Mouse (Mus musculus) heart, postnatal 0 days (tissue): ENCODE measurements around the gene Tgfbr3l. TPM values are rescaled to one million over a fixed set of nuclear protein-coding genes. Genes with fewer than 3 reads are reported as not detected.

ENCODE experiments used
- ATAC-seq: fragments of 200-750 bp; cut with Nextera tagmentation; 2 replicates; pipeline ENCODE4 v1.8.0; 2017; ENCODE audit warnings: low read depth, moderate number of reproducible peaks, moderate library complexity; ENCODE audit not compliant: insufficient read depth
- DNase-seq: peaks from one replicate; pipeline ENCODE4 v3.0.0-alpha.2; 2016; ENCODE audit warnings: low spot score
- H3K27ac ChIP-seq: fragments of 300-500 bp; sonication (generic); 2 replicates; pipeline ENCODE4 v1.5.1; 2014; ENCODE audit warnings: low read depth, mild to moderate bottlenecking
- H3K27me3 ChIP-seq: fragments of 300-500 bp; sonication (generic); 2 replicates; pipeline ENCODE4 v1.6.1; 2014; ENCODE audit warnings: low read length, mixed read lengths; ENCODE audit not compliant: control insufficient read depth, insufficient read depth
- H3K36me3 ChIP-seq: fragments of 300-500 bp; sonication (generic); replicated peaks from 2 replicates; pipeline ENCODE4 v1.6.1; 2014; ENCODE audit warnings: low read length, mixed read lengths; ENCODE audit not compliant: control insufficient read depth, insufficient read depth
- H3K4me1 ChIP-seq: fragments of 300-500 bp; sonication (generic); 2 replicates; pipeline ENCODE4 v1.6.1; 2014; ENCODE audit warnings: antibody characterized with exemption; ENCODE audit not compliant: control insufficient read depth, insufficient read depth
- H3K4me2 ChIP-seq: fragments of 300-500 bp; sonication (generic); 2 replicates; pipeline ENCODE4 v1.6.1; 2014; ENCODE audit warnings: low read depth, mild to moderate bottlenecking, low read length, moderate library complexity
- H3K4me3 ChIP-seq: fragments of 300-500 bp; sonication (generic); 2 replicates; pipeline ENCODE4 v1.5.1; 2014; ENCODE audit warnings: low read depth, low read length
- H3K9ac ChIP-seq: fragments of 300-500 bp; sonication (generic); replicated peaks from 2 replicates; pipeline ENCODE4 v1.6.1; 2014; ENCODE audit warnings: low read depth, low read length, mixed read lengths
- H3K9me3 ChIP-seq: fragments of 300-500 bp; sonication (generic); replicated peaks from 2 replicates; pipeline ENCODE4 v1.6.1; 2016; ENCODE audit warnings: low read length; ENCODE audit not compliant: control insufficient read depth
- CTCF ChIP-seq: IDR thresholded peaks from 2 replicates; pipeline ENCODE4 v1.5.1; 2016; ENCODE audit warnings: antibody characterized with exemption, control low read depth, low read depth
- EP300 ChIP-seq: IDR thresholded peaks from 2 replicates; pipeline ENCODE4 v1.6.1; 2016; ENCODE audit warnings: antibody characterized with exemption, low read depth
- WGBS: fragments of 180-500 bp; shearing (Covaris S2); extraction: QIAGEN DNeasy Blood & Tissue Kit; methylation state at CpG from one replicate; pipeline ENCODE4 v1.1.7; 2014; 5-methylcytosine and 5-hydroxymethylcytosine counted together
- polyA plus RNA-seq: library from polyadenylated mRNA; unstranded; fragments of >200 nt; fragmentation: Nextera tagmentation; extraction: Ambion mirVana; gene quantifications from 2 replicates; pipeline ENCODE4 v1.2.1, GENCODE M21; 2015
- total RNA-seq: library from RNA; depleted of rRNA; stranded (reverse); fragments of >200 nt; gene quantifications from 2 replicates; pipeline ENCODE4 v1.2.3, GENCODE M21; 2014; ENCODE audit warnings: low replicate concordance

Gene Tgfbr3l
- total and polyA plus RNA-seq, 2 experiments from 2014 or later = 2.7 to 3.9 TPM

DNA sequence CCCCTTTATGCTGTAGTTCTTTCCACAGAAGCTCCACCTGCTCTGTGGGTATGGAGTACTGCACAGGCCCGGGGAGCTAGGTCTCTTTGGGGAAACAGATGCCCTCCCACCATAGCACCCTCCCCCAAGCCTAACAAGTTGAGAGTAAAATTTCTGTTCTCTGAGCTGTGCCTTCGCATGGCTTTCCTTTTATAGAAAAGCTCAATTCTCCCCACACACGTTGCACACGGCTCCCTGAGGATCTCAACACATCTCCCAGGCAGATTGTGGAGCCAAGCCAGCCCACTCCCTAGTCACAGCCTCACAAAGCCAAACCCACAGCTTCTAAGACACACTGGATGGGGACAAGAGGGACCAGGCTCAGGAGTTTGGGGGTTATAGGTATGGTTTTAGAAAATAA lies 8.9 kb downstream of the Tgfbr3l start:
- 35% methylated on average over 4 of the region's 4 CpGs for WGBS
- Histone ChIP-seq H3K9ac (no peak overlapping the region), H3K27ac (no peak overlapping the region), H3K9me3 (no peaks in the 10 kb centered on the region), H3K36me3 (peaks cover 43% of the 10 kb centered on the region), H3K27me3 (no peaks in the 10 kb centered on the region), H3K4me1 (peaks cover 18% of the 10 kb centered on the region), H3K4me3 (no peak overlapping the region), H3K4me2 (no peak overlapping the region)
- ATAC-seq (no peak), DNase-seq (no peak)
- no peak for TF ChIP-seq CTCF
- TF ChIP-seq EP300 = no peak

DNA sequence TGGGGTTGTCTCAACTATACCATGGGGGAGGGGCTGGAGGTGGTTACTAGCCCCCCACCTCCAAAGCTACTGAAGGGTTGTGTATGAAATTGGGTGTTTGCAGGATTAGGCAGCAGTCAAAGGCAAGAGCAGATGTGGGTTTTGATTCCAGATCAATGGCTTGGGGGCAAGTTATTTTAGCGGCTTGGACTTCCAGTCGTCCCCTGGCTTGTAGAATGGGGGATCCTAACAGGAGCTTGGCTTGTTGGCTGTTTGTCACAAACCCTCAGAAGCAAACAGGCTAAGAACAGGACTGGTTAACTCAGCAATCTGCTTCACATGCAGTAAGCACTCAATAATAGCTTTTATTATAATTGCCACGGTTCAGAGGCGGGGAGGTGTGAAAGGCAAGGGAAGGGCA lies 9.3 kb downstream of the Tgfbr3l start:
- TF ChIP-seq EP300 (no peak), CTCF (no peak)
- H3K4me2 ChIP-seq = no peak overlapping the region
- H3K27me3 ChIP-seq = no peaks in the 10 kb centered on the region
- H3K27ac ChIP-seq = no peak overlapping the region
- DNase-seq (no peak), ATAC-seq (no peak)
- no peaks in the 10 kb centered on the region for H3K9me3 ChIP-seq
- H3K4me3 ChIP-seq = no peak overlapping the region
- H3K36me3 ChIP-seq = peaks cover 48% of the 10 kb centered on the region
- H3K4me1 ChIP-seq = peaks cover 17% of the 10 kb centered on the region
- WGBS = 84% methylated on average over 4 of the region's 4 CpGs
- no peak overlapping the region for H3K9ac ChIP-seq

DNA sequence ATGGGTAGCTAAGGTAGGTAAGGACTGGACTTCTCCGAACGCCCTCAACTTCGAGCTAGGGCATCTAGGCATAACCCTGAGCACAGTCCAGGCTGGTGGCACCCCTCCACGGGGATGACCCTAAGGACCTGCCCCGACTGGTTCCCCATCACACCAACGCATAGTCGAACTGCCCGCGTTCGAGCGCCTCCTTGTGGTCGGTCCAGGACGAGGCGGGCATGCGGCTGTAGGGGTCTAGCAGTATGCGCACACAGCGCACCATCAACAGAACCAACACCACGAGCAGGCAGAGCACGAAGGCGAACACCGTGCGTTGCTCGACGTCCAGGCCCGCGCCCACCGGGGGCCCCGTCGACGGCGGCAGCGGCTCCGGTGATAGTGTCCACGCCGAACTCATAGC lies 10.2 kb downstream of the Tgfbr3l start:
- DNase-seq (peak; percentile 49), ATAC-seq (peak; percentile 45)
- peaks cover 57% of the 10 kb centered on the region for H3K36me3 ChIP-seq
- H3K4me3 ChIP-seq = peak overlapping the region; percentile 66
- H3K9ac ChIP-seq = peak overlapping the region; percentile 62
- peaks cover 14% of the 10 kb centered on the region for H3K4me1 ChIP-seq
- WGBS = 4% methylated on average over 35 of the region's 35 CpGs
- H3K4me2 ChIP-seq = peak overlapping the region; percentile 97
- H3K9me3 ChIP-seq = no peaks in the 10 kb centered on the region
- TF ChIP-seq CTCF = peak; percentile 77
- no peak for TF ChIP-seq EP300
- no peak overlapping the region for H3K27ac ChIP-seq
- H3K27me3 ChIP-seq = no peaks in the 10 kb centered on the region

DNA sequence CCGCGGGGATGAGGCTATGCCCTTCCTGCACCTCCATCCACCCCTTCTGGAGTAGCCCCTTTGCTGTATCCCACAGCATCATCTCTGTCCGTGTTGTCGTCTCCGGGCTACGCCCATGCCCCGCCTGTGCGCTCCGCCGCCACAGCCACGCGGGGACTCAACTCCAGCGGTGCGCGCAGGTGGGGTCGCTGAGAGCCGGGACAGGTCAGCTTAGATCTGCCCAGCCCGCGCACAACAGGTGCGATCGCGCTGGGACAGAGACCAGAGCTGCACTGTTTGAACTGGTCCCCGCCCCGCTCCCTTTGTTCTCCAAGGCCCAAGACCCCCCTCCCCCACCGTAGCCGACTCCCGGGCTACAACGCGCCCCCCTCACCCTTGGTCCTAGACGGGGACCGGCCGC lies 10.7 kb downstream of the Tgfbr3l start:
- no peaks in the 10 kb centered on the region for H3K27me3 ChIP-seq
- H3K4me1 ChIP-seq = peaks cover 11% of the 10 kb centered on the region
- H3K4me3 ChIP-seq = peak overlapping the region; percentile 66
- 1% methylated on average over 32 of the region's 32 CpGs for WGBS
- ATAC-seq (peak; percentile 52), DNase-seq (no peak)
- H3K9ac ChIP-seq = peak overlapping the region; percentile 62
- H3K9me3 ChIP-seq = no peaks in the 10 kb centered on the region
- TF ChIP-seq EP300 = no peak
- no peak for TF ChIP-seq CTCF
- H3K4me2 ChIP-seq = peak overlapping the region; percentile 97
- peaks cover 61% of the 10 kb centered on the region for H3K36me3 ChIP-seq
- H3K27ac ChIP-seq = no peak overlapping the region

DNA sequence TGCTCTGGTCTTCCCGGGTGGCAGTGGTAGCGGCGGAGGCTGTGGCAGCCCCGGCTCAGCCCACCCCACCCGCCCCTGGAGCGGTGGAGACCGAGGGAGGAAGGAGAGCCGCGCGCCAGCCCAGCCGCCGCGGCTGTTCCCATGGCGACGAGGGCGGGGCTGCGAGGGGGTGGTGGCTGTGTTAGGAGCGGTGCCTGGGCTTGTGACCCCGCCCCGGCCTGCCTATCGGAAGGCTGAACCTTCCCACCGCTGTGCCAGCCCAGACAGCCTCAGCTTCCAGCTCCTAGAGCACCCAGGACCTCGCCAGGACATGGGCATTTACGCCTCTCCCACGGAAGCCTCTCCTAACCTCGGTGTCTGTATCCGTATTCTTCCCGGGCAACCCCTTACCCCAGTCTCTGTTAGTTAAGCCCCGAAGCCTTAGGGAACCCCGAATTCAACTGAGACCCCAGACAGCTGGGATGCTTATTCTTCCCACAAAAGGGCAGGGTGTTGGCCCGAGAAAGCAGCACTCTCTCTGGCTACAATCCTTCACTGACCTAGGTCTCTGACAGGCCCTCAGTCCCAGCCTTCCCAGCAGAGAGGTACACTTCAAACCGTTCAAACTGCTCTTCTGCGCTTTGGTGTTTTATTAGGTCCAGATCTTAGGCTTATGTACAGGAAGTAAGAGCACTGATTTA lies 11.3 kb downstream of the Tgfbr3l start, which contains the start of gene Ctxn1:
Gene Ctxn1 (minus strand): TSS at position 150 of the 680 bp plus-strand sequence.
- peaks cover 67% of the 10 kb centered on the region for H3K36me3 ChIP-seq
- TF ChIP-seq CTCF (no peak), EP300 (no peak)
- no peaks in the 10 kb centered on the region for H3K27me3 ChIP-seq
- H3K4me3 ChIP-seq = peak within 1 kb of the TSS; percentile 66
- H3K9me3 ChIP-seq = no peaks in the 10 kb centered on the region
- H3K4me1 ChIP-seq = peaks cover 5% of the 10 kb centered on the region
- DNase-seq (peak; percentile 84), ATAC-seq (peak; percentile 93)
- WGBS = 5% methylated on average over 32 of the region's 33 CpGs
- H3K4me2 ChIP-seq = peak within 1 kb of the TSS; percentile 97
- no peak within 1 kb of the TSS for H3K27ac ChIP-seq
- peak within 1 kb of the TSS; percentile 62 for H3K9ac ChIP-seq

DNA sequence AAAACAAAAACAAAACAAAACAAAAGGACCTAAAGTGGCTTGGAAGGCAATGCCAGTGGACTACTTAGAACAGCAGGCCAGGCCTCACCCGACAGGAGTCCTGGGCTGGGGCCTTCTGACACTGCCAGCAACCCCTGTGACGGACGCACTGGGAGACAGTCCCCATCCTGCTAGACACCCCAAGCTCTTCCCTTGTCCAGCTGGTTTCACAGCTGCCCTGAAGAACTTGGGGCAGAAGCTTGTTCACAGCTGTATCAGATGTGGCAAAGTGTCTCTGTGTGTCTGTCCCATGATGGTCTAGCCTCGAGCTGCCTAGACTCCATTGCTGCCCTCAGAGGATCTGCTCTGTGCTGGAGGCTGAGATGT lies 11.8 kb downstream of the Tgfbr3l start:
- Histone ChIP-seq H3K9me3 (no peaks in the 10 kb centered on the region), H3K27ac (no peak overlapping the region), H3K4me2 (no peak overlapping the region), H3K4me3 (no peak overlapping the region), H3K27me3 (no peaks in the 10 kb centered on the region), H3K4me1 (peaks cover 5% of the 10 kb centered on the region), H3K36me3 (peaks cover 67% of the 10 kb centered on the region), H3K9ac (no peak overlapping the region)
- 78% methylated on average over 4 of the region's 4 CpGs for WGBS
- ATAC-seq (no peak), DNase-seq (no peak)
- TF ChIP-seq EP300 = no peak
- no peak for TF ChIP-seq CTCF
